Mouse (Mus musculus): Measurements from ENCODE around the gene Ppp6r3. TPM values are rescaled to one million over a fixed set of nuclear protein-coding genes. Genes with fewer than 3 reads are reported as not detected.

Ppp6r3 gene
- total and polyA plus RNA-seq, 3 experiments, result 84.7 to 115 (median 105) TPM

DNA sequence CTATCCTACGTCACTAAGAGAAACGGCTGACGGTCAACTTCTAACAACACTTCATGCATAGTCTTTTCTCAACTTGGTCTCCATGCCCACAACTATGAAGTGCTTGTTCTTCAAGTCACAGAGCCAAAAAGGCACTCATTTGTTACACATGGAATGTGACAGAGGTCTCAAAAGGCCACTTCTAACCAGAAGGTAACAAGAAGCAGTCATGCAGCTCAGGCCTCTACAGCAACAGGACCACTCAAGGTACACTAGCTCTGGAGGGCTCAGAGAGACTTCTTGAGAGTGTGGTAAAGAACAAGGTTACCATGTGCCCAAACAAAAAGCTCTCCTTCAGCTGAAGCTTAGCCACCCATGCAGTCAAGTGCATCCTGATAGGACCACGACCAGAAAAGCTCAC, 46.9 kb downstream of the Ppp6r3 start:
- Histone ChIP-seq H3K36me3 (replicated peaks) (peaks cover 53% of the 10 kb centered on the region), H3K4me1 (ENCODE audit: insufficient read depth, low read depth, low read length) (peaks cover 4% of the 10 kb centered on the region; the same call in 1 of the 2 replicates), H3K9me3 (replicated peaks) (no peaks in the 10 kb centered on the region), H3K27me3 (ENCODE audit: insufficient read depth, low read length) (no peaks in the 10 kb centered on the region), H3K4me3 (ENCODE audit: low read depth, low read length) (no peak overlapping the region)
- TF ChIP-seq GATA2 (IDR thresholded peaks at IDR 0.05; ENCODE audit: borderline replicate concordance, low read depth, low read length), result no peak
- TF ChIP-seq TAL1 (conservative IDR thresholded peaks at IDR 0.05; ENCODE audit: low read depth, low read length), result no peak
- TF ChIP-seq CTCF (IDR thresholded peaks at IDR 0.05; ENCODE audit: low read depth, low read length), result no peak
- TF ChIP-seq GATA1 (IDR thresholded peaks at IDR 0.05; ENCODE audit: borderline replicate concordance, low read length), result no peak
- TF ChIP-seq POLR2AphosphoS5 (IDR thresholded peaks at IDR 0.05; ENCODE audit: insufficient replicate concordance, low read depth, low read length), result no peak
- no peak for DNase-seq (ENCODE audit: low spot score)
- no peak for ATAC-seq (ENCODE audit: extremely low read depth, insufficient number of reproducible peaks, low FRiP score, poor library complexity, severe bottlenecking)

GRCm38 (mm10) chr19:3527531-3527930, 48.0 kb downstream of the Ppp6r3 start:
- Histone ChIP-seq H3K4me3 (ENCODE audit: low read depth, low read length) (no peak overlapping the region), H3K36me3 (replicated peaks) (peaks cover 57% of the 10 kb centered on the region), H3K9me3 (replicated peaks) (no peaks in the 10 kb centered on the region), H3K27me3 (ENCODE audit: insufficient read depth, low read length) (no peaks in the 10 kb centered on the region), H3K4me1 (ENCODE audit: insufficient read depth, low read depth, low read length) (peaks cover 3% of the 10 kb centered on the region; the same call in 1 of the 2 replicates)
- DNase-seq (ENCODE audit: low spot score) (no peak), ATAC-seq (ENCODE audit: extremely low read depth, insufficient number of reproducible peaks, low FRiP score, poor library complexity, severe bottlenecking) (no peak)
- no peak for TF ChIP-seq GATA1 (IDR thresholded peaks at IDR 0.05; ENCODE audit: borderline replicate concordance, low read length)
- no peak for TF ChIP-seq CTCF (IDR thresholded peaks at IDR 0.05; ENCODE audit: low read depth, low read length)
- TF ChIP-seq POLR2AphosphoS5 (IDR thresholded peaks at IDR 0.05; ENCODE audit: insufficient replicate concordance, low read depth, low read length), result no peak
- TF ChIP-seq GATA2 (IDR thresholded peaks at IDR 0.05; ENCODE audit: borderline replicate concordance, low read depth, low read length), result no peak
- no peak for TF ChIP-seq TAL1 (conservative IDR thresholded peaks at IDR 0.05; ENCODE audit: low read depth, low read length)

GRCm38 (mm10) chr19:3519471-3520169, 55.9 kb downstream of the Ppp6r3 start:
- H3K36me3 ChIP-seq (replicated peaks), result peaks cover 95% of the 10 kb centered on the region
- no peak for DNase-seq (ENCODE audit: low spot score)
- TF ChIP-seq TAL1 (conservative IDR thresholded peaks at IDR 0.05; ENCODE audit: low read depth, low read length) (no peak), CTCF (IDR thresholded peaks at IDR 0.05; ENCODE audit: low read depth, low read length) (no peak), POLR2AphosphoS5 (IDR thresholded peaks at IDR 0.05; ENCODE audit: insufficient replicate concordance, low read depth, low read length) (no peak), GATA1 (IDR thresholded peaks at IDR 0.05; ENCODE audit: borderline replicate concordance, low read length) (no peak), GATA2 (IDR thresholded peaks at IDR 0.05; ENCODE audit: borderline replicate concordance, low read depth, low read length) (no peak)
- no peak overlapping the region for H3K4me3 ChIP-seq (ENCODE audit: low read depth, low read length)
- no peaks in the 10 kb centered on the region for H3K9me3 ChIP-seq (replicated peaks)
- ATAC-seq (ENCODE audit: extremely low read depth, insufficient number of reproducible peaks, low FRiP score, poor library complexity, severe bottlenecking), result no peak
- H3K4me1 ChIP-seq (ENCODE audit: insufficient read depth, low read depth, low read length), result no peaks in the 10 kb centered on the region
- H3K27me3 ChIP-seq (ENCODE audit: insufficient read depth, low read length), result no peaks in the 10 kb centered on the region

DNA sequence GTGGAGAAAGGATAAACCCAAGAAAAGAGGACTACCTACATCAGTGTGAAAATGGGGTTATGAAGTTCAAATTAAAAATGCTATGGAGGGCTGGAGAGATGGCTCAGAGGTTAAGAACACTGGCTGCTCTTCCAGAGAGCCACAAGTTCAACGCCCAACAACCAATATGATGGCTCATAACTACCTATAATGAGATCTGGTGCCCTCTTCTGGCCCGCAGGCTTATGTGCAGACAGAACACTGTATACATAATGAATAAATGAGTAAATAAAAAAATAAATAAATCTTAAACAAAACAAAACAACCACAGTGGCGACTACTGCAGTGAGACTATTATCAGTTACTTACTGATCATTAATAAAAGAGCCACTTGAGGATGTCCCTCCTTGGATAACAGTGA, 78.3 kb downstream of the Ppp6r3 start:
- no peak for DNase-seq (ENCODE audit: low spot score)

GRCm38 (mm10) chr19:3489826-3490225, 85.7 kb downstream of the Ppp6r3 start:
- Histone ChIP-seq H3K9me3 (replicated peaks) (no peaks in the 10 kb centered on the region), H3K27me3 (ENCODE audit: insufficient read depth, low read length) (no peaks in the 10 kb centered on the region), H3K36me3 (replicated peaks) (peaks cover 96% of the 10 kb centered on the region), H3K4me1 (ENCODE audit: insufficient read depth, low read depth, low read length) (no peaks in the 10 kb centered on the region), H3K4me3 (ENCODE audit: low read depth, low read length) (no peak overlapping the region)
- no peak for DNase-seq (ENCODE audit: low spot score)
- TF ChIP-seq TAL1 (conservative IDR thresholded peaks at IDR 0.05; ENCODE audit: low read depth, low read length) (no peak), POLR2AphosphoS5 (IDR thresholded peaks at IDR 0.05; ENCODE audit: insufficient replicate concordance, low read depth, low read length) (no peak), GATA1 (IDR thresholded peaks at IDR 0.05; ENCODE audit: borderline replicate concordance, low read length) (no peak), CTCF (IDR thresholded peaks at IDR 0.05; ENCODE audit: low read depth, low read length) (no peak), GATA2 (IDR thresholded peaks at IDR 0.05; ENCODE audit: borderline replicate concordance, low read depth, low read length) (no peak)
- ATAC-seq (ENCODE audit: extremely low read depth, insufficient number of reproducible peaks, low FRiP score, poor library complexity, severe bottlenecking), result no peak

More for the DNA sequence above, 78.3 kb downstream of the Ppp6r3 start:
- Histone ChIP-seq H3K27me3 (ENCODE audit: insufficient read depth, low read length) (no peaks in the 10 kb centered on the region), H3K36me3 (replicated peaks) (peaks cover 93% of the 10 kb centered on the region), H3K9me3 (replicated peaks) (no peaks in the 10 kb centered on the region), H3K4me3 (ENCODE audit: low read depth, low read length) (no peak overlapping the region), H3K4me1 (ENCODE audit: insufficient read depth, low read depth, low read length) (no peaks in the 10 kb centered on the region)
- ATAC-seq (ENCODE audit: extremely low read depth, insufficient number of reproducible peaks, low FRiP score, poor library complexity, severe bottlenecking), result no peak
- TF ChIP-seq POLR2AphosphoS5 (IDR thresholded peaks at IDR 0.05; ENCODE audit: insufficient replicate concordance, low read depth, low read length) (no peak), CTCF (IDR thresholded peaks at IDR 0.05; ENCODE audit: low read depth, low read length) (no peak), GATA2 (IDR thresholded peaks at IDR 0.05; ENCODE audit: borderline replicate concordance, low read depth, low read length) (no peak), GATA1 (IDR thresholded peaks at IDR 0.05; ENCODE audit: borderline replicate concordance, low read length) (no peak), TAL1 (conservative IDR thresholded peaks at IDR 0.05; ENCODE audit: low read depth, low read length) (no peak)

DNA sequence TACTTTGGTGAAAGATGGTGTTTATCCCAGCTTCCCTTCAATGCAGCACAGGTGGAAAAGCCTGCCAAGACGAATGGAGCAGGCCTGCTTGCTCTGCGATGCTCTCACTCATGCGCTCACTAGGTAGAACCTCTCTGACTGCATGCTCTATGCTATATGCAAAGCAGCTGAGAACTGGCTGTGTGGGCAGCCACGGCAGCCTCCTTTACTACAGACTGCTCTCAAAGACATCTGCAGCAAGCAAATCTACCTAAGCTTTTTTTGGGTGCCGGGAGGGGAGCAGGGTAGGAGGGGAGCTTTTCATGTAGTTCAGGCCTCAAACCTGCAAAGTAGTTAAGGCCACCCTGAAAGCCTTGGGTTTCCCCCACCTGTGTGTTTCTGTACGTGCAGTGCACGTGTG, 92.7 kb downstream of the Ppp6r3 start:
- TF ChIP-seq GATA2 (IDR thresholded peaks at IDR 0.05; ENCODE audit: borderline replicate concordance, low read depth, low read length), result no peak
- TF ChIP-seq GATA1 (IDR thresholded peaks at IDR 0.05; ENCODE audit: borderline replicate concordance, low read length), result no peak
- no peak for TF ChIP-seq TAL1 (conservative IDR thresholded peaks at IDR 0.05; ENCODE audit: low read depth, low read length)
- no peak for TF ChIP-seq POLR2AphosphoS5 (IDR thresholded peaks at IDR 0.05; ENCODE audit: insufficient replicate concordance, low read depth, low read length)
- no peak for TF ChIP-seq CTCF (IDR thresholded peaks at IDR 0.05; ENCODE audit: low read depth, low read length)
- DNase-seq (ENCODE audit: low spot score) (no peak), ATAC-seq (ENCODE audit: extremely low read depth, insufficient number of reproducible peaks, low FRiP score, poor library complexity, severe bottlenecking) (no peak)
- H3K27me3 ChIP-seq (ENCODE audit: insufficient read depth, low read length), result no peaks in the 10 kb centered on the region
- H3K4me3 ChIP-seq (ENCODE audit: low read depth, low read length), result no peak overlapping the region
- no peaks in the 10 kb centered on the region for H3K9me3 ChIP-seq (replicated peaks)
- peaks cover 94% of the 10 kb centered on the region for H3K36me3 ChIP-seq (replicated peaks)
- H3K4me1 ChIP-seq (ENCODE audit: insufficient read depth, low read depth, low read length), result no peaks in the 10 kb centered on the region

All from G1E (cell line).